Mouse (Mus musculus) adrenal gland, postnatal 36 days (tissue): ENCODE data around the gene Ift20. TPM values are rescaled to one million over a fixed set of nuclear protein-coding genes. Genes with fewer than 3 reads are reported as not detected.
"Not testable (repeated sequence)": the region's sequence is repeated elsewhere in the genome, so short reads cannot be mapped to it uniquely, and the experiment has no call there.

Experiments
- DNase-seq, 2 experiments: peaks; one replicate each; pipeline ENCODE4 v3.0.0; 2021; ENCODE audit warnings: mixed read lengths in 1 of 2
- total RNA-seq, 2 experiments: library from RNA; stranded (reverse); gene quantifications; 2 replicates each; pipeline ENCODE4 v1.2.3; 2021

Gene Ift20
- total RNA-seq, 2 experiments from 2014 or later: 94.3 to 106 TPM

DNA sequence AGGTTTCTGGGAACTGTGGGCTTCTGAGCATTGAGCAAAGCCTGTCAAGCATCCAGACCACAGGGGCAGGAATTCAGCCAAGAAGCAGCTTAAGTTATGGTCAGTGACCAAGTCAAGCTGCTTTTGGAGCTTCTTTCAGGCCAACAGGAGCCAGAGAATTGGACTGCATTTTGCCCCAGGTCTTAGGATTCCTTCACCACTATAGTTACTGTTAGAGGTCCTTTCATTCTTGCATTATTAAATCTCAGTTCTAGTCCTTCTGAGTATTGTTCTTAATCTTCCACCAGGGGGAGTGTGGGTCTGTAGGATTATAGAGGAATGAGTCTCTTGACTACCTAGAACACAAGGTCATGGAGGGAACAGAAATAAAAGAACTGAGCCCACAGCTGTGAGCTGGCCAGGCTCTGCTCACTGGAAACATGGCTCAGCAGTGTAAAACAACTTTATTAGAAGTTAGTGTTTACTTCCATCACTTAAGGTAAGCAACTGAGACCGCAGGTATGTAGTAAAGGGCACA lies 13.6 kb upstream of the Ift20 start:
- peak; percentile 25 to 44 for DNase-seq

DNA sequence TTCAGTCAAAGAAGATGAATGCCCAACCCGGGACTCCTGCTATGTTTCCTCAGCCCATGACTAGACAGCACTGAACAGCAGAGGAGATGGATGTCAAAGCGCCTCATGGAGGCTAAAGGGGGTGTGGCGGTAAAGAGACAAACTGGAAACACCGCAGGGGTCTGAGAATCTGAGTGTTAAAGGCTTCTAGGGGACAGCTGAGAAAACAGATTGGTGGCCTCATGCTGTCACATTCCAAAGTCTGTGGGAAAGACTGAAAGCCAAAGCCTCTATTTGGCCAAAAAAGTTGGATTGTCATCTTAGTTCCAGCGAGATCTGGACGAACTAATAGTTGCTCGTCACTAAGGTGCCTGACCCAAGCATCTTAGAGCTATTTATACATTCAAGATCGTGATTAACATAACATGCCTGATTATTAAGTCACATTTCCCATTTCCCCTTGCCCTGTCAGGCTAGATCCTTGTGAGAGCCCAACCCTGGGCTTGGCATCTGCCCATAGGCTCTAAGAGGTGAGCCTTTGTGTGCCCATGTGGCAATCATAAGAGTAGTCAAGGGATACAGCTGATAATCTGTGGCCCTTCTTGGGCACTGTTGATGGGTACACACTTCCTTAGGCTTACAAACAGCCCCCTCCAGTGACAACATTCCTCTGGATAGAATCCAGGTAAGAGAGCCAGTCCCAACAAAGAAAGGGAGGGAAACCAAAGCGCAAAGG lies 12.8 kb upstream of the Ift20 start:
- no peak for DNase-seq

DNA sequence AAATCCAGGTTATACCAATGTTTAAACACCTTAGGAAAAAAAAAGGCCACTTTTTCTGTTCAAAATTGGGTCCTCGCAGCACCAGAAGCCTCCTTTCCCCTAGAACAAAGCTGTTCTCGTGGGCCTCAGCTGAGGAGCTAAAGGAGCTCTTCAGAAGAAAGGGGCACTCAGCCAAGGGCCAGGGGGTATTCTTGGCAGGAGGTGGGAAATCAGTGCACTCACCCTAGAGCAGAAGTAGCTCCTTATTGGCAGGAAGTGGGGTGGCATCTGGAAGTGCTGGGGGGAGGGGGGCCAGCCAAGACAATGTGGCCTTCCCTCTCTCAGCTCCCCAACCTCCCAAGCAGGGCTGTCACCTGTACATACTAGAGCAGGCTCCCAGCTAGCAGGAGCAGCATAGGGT lies 11.3 kb upstream of the Ift20 start:
- no peak for DNase-seq

DNA sequence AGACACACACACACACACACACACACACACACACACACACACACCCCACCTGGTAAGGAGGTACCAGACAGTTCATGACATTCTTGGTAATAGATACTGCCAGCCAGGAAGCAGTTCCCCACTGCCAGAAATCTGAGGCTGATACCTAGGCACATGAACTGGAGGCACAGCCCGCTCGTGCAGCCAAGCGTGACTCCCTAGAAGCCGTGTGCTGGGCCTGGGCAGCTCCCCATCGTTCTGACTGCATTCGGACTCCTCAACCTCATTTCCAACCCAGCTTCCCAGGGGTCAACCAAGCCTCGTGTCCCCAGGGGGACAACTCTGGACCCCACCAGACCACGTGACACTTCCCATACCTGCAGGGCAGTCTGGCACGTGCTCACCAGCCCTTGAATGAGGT lies 7.4 kb upstream of the Ift20 start:
- no peak for DNase-seq

DNA sequence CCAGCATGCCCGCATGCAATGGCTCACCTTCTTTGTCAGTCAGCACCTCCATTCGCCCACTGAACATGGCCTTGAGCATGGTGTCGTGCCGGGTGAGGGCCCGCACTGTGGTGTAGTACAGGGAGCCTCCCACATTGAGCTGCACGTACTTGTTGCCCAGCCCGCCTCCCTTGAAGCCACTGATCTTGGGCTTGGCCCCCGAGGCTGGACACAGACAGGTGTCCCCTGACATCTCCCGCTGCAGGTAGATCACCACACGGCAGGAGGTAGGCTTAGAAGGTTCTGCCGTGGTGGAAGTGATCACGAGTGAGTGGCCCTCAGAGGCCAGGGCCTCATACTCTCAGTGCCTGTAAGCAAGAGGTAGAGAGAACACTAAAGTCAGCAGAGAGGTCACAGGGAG lies 6.2 kb upstream of the Ift20 start:
- DNase-seq: no peak

GRCm38 (mm10) chr11:78531046-78531445 lies 5.1 kb upstream of the Ift20 start:
- DNase-seq: peak; percentile 39 to 69

GRCm38 (mm10) chr11:78531515-78531914 lies 4.6 kb upstream of the Ift20 start:
- not testable (repeated sequence) for DNase-seq

GRCm38 (mm10) chr11:78534516-78534915 lies 1.6 kb upstream of the Ift20 start:
- DNase-seq: no peak

DNA sequence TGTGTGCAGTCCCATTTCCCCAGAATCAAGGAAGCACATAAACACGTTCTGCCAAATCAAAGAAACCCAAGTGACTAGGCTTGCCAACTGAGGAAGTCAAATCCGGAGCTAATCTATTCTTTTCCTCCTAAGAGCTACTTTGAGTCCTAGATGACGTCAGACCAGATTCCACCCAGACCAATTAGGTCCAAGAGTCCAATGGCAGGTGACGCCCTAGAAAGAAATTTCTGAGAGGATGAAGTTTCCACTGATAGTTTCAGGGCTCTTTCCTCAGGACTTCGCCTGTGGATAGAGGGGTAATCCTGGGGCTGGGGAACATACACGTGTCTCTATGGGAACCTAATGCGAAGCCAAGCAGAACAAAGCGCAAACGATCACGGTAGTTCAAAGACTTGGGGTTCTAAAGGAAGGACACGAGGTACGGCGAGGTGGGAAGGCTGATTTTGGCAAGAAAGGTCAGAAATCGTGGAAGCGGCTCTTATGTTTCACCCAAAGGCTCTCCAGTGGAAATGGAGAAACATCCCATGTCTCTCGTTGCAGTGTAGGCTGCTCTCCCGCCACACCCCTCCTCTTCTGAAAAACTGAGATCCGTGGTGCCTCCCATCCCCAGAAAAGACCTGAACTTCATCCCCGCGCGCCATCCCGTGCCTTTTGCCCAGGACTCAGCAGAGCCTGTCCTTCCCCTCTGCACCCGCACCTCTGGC lies 633 bp upstream of the Ift20 start:
- peak; percentile 40 to 42 for DNase-seq

- DNase-seq: no peak
Observed at GRCm38 (mm10) chr11:78536690-78537084, 526 bp downstream of the Ift20 start.

- DNase-seq: peak; percentile 44 to 48
Observed at GRCm38 (mm10) chr11:78540358-78540757, 4.2 kb downstream of the Ift20 start.

DNA sequence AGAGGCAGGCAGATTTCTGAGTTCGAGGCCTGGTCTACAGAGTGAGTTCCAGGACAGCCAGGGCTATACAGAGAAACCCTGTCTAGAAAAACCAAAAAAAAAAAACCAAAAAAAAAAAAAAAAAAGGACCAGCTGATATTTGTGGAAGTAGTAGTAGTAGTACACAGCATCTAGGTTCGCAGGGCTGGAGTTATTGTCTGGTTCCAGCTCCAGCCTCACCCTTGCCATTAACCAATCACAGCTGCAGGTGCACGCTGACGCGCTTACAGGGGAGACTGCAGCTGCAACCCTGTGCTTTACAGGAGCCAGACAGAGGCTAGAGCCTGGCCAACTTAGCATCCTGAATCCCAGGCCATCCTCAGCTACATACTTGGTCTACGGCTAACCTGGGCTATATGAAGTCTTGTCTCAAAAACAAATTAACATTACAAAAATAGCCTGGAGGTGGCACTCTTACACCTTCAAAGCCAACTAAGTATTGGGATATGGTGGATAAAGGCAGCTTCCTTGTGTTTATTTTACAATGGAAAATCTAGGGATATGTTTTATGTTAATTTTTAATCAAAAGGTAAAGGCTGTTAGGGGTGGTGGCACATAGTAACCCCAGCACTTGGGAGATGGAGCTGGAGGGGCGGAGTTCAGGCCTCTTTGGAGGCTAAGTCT lies 8.4 kb downstream of the Ift20 start:
- no peak for DNase-seq

GRCm38 (mm10) chr11:78545181-78545580 lies 9.0 kb downstream of the Ift20 start:
- DNase-seq: no peak

GRCm38 (mm10) chr11:78547718-78548460 lies 11.7 kb downstream of the Ift20 start:
- no peak for DNase-seq

GRCm38 (mm10) chr11:78549491-78549987 lies 13.4 kb downstream of the Ift20 start:
- DNase-seq: no peak

GRCm38 (mm10) chr11:78550168-78551058 lies 14.3 kb downstream of the Ift20 start, which contains the start of gene Tmem97:
Gene Tmem97 (minus strand): TSS chr11:78550777.
- DNase-seq: peak; percentile 96 to 97

DNA sequence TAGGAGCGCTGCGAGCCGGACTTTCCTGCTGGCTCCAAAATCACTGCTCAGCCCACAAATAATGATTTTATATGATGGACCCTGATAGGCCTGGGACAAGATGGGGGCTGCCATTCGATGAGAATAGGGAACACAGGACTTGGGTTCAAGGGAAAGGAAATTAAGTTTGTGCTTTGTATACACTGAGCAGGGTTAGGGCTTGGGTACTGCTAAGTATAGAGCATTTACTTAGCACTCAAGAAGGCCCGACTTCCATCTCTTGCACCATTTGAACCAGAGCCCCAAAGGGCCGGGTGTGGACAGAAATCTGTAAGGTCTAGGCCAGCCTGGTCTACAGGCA lies 14.9 kb downstream of the Ift20 start:
- no peak for DNase-seq

DNA sequence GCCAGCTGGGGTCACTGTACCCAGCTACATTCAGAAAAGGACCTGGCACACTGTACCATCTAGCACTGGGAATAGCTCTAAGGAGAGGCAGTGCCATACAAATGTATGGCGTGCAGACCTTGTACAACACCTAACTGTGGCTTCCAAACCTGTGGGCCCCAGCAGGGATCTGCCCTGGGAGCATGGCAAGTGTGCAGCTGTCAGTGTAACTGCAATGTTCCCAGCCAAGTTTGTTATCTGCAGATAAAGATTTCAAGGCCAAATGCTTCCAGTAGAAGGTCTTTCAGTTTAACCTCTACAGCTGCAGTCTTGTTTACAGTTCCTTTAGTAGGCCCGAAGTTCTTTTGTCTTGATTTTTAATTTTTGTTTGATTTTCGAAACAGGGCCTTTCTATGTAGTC lies 19.5 kb downstream of the Ift20 start:
- DNase-seq: peak; percentile 56 to 57

DNA sequence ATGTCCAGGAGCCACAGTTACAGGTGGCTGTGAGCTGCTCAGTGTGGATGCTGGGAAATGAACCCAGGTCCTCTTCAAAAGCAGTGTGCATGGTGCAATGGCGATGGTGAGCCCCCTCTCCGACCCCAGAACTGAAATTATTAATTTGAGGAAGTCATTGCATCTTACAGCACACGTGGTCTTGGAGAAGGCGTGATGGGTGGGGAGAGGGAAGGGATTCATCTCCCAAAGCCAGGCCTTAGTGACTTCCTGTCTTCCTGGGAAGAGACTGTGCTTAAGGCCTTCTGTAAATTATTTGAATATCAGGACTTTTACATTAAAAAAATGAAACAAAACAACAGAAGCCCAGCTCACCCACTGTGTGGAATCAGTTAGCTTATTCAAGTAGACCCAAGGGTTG lies 19.9 kb downstream of the Ift20 start:
- DNase-seq: no peak

DNA sequence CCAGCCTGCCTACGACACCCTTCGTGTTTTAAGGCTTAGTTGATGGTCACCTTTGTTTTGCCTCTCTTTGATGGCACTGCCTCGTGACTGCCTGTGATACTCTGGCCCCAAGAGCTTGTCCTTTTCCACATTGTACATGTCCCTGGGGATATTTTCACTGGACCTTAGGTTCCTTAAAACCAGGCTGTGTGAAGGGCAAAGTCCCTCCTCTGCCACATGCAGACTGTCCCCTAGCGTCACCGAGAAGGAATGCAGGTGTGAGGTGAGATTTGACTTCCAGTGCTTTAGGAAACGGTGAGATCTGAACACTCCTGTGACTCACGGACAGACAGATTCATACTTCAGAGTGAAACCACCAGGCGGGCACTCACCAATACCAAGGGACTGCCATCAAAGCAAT lies 21.1 kb downstream of the Ift20 start:
- no peak for DNase-seq

- peak; percentile 67 to 79 for DNase-seq
Observed at GRCm38 (mm10) chr11:78560447-78560846, 24.3 kb downstream of the Ift20 start.
